Mouse (Mus musculus) cerebellum, adult 8-10 months (tissue): ENCODE results near the gene Fam193a.

ENCODE experiments used
- DNase-seq: peaks from one replicate; pipeline ENCODE4 v3.0.0; 2022

The Fam193a gene

GRCm38 (mm10) chr5:34385616-34386015, 15.9 kb downstream of the Fam193a start:
- no peak for DNase-seq

- DNase-seq = no peak
Measured at GRCm38 (mm10) chr5:34386744-34387143, 17.0 kb downstream of the Fam193a start.

GRCm38 (mm10) chr5:34393251-34393650, 23.5 kb downstream of the Fam193a start:
- DNase-seq = no peak

GRCm38 (mm10) chr5:34395347-34395746, 25.6 kb downstream of the Fam193a start:
- DNase-seq = no peak

- DNase-seq = no peak
Measured at GRCm38 (mm10) chr5:34395850-34396540, 26.3 kb downstream of the Fam193a start.

GRCm38 (mm10) chr5:34397866-34398265, 28.1 kb downstream of the Fam193a start:
- DNase-seq = no peak

- no peak for DNase-seq
Measured at GRCm38 (mm10) chr5:34398326-34398725, 28.6 kb downstream of the Fam193a start.

- DNase-seq = no peak
Measured at GRCm38 (mm10) chr5:34407366-34407918, 37.7 kb downstream of the Fam193a start.

GRCm38 (mm10) chr5:34409002-34409401, 39.3 kb downstream of the Fam193a start:
- no peak for DNase-seq

GRCm38 (mm10) chr5:34410819-34411218, 41.1 kb downstream of the Fam193a start:
- DNase-seq = no peak

- DNase-seq = no peak
Measured at GRCm38 (mm10) chr5:34413921-34414320, 44.2 kb downstream of the Fam193a start.

GRCm38 (mm10) chr5:34417251-34418008, 47.7 kb downstream of the Fam193a start:
- DNase-seq = no peak

- DNase-seq = no peak
Measured at GRCm38 (mm10) chr5:34419188-34419587, 49.5 kb downstream of the Fam193a start.

- DNase-seq = no peak
Measured at GRCm38 (mm10) chr5:34430776-34431175, 61.0 kb downstream of the Fam193a start.

GRCm38 (mm10) chr5:34433786-34434185, 64.1 kb downstream of the Fam193a start:
- no peak for DNase-seq

- no peak for DNase-seq
Measured at GRCm38 (mm10) chr5:34434241-34434640, 64.5 kb downstream of the Fam193a start.

- DNase-seq = no peak
Measured at GRCm38 (mm10) chr5:34438052-34438451, 68.3 kb downstream of the Fam193a start.

GRCm38 (mm10) chr5:34438659-34439058, 68.9 kb downstream of the Fam193a start:
- DNase-seq = no peak

GRCm38 (mm10) chr5:34439768-34440167, 70.0 kb downstream of the Fam193a start:
- DNase-seq = no peak

- no peak for DNase-seq
Measured at GRCm38 (mm10) chr5:34441797-34442196, 72.1 kb downstream of the Fam193a start.

- DNase-seq = no peak
Measured at GRCm38 (mm10) chr5:34446207-34446606, 76.5 kb downstream of the Fam193a start.

- DNase-seq = no peak
Measured at GRCm38 (mm10) chr5:34458994-34459393, 89.3 kb downstream of the Fam193a start.

- DNase-seq = no peak
Measured at GRCm38 (mm10) chr5:34461294-34461693, 91.6 kb downstream of the Fam193a start.

- DNase-seq = no peak
Measured at GRCm38 (mm10) chr5:34461841-34462240, 92.1 kb downstream of the Fam193a start.
